Mouse (Mus musculus) left cerebral cortex, postnatal 4 days (tissue): ENCODE measurements around the gene Ptpn21. TPM values are rescaled to one million over a fixed set of nuclear protein-coding genes. Genes with fewer than 3 reads are reported as not detected.

Experiments
- DNase-seq: peaks from one replicate; pipeline ENCODE4 v3.0.0-alpha.2; 2022
- intact Hi-C: fragments of 180-260 bp; cut with DNase I; formaldehyde crosslinking; loops from one replicate; pipeline ENCODE4 v1.15.1; 2025
- total RNA-seq, 2 experiments: library from RNA; stranded (reverse); gene quantifications; 2 replicates each; pipeline ENCODE4 v1.2.3; 2021

Gene Ptpn21
- total RNA-seq, result 1 to 10 TPM; 7.3 to 8.4 TPM

- intact Hi-C loops, result no loop called here
- peak; percentile 29 for DNase-seq
These were observed at the start of gene Ptpn21 for GRCm38 (mm10) chr12:98736951-98737800. Gene Ptpn21 (minus strand): TSS chr12:98737405.

GRCm38 (mm10) chr12:98784251-98784650, 47.0 kb upstream of the Ptpn21 start:
- intact Hi-C loops, result no loop called here
- no peak for DNase-seq

- peak; percentile 10 for DNase-seq
- intact Hi-C loops, result no loop called here
These were observed 41.9 kb upstream of the Ptpn21 start for GRCm38 (mm10) chr12:98779148-98779547.

- intact Hi-C loops, result no loop called here
These were observed 40.3 kb upstream of the Ptpn21 start for GRCm38 (mm10) chr12:98777509-98777908.

GRCm38 (mm10) chr12:98766241-98766640, 29.0 kb upstream of the Ptpn21 start:
- intact Hi-C loops, result no loop called here
- DNase-seq, result no peak

More at GRCm38 (mm10) chr12:98777509-98777908, 40.3 kb upstream of the Ptpn21 start:
- DNase-seq, result no peak

- DNase-seq, result no peak
- intact Hi-C loops, result no loop called here
These were observed 22.5 kb upstream of the Ptpn21 start for GRCm38 (mm10) chr12:98759700-98760099.

- intact Hi-C loops, result no loop called here
- DNase-seq, result no peak
These were observed 20.4 kb upstream of the Ptpn21 start for GRCm38 (mm10) chr12:98757636-98758035.

GRCm38 (mm10) chr12:98747380-98747753, 10.2 kb upstream of the Ptpn21 start:
- no peak for DNase-seq
- intact Hi-C loops, result loop anchor here (5.0 kb wide), 1 partner anchor 75 kb away; no protein-coding TSS in a partner anchor

GRCm38 (mm10) chr12:98746746-98747379, 9.7 kb upstream of the Ptpn21 start, which contains the start of gene Zc3h14:
Gene Zc3h14 (plus strand): TSS chr12:98746964.
- DNase-seq, result peak; percentile 97
- intact Hi-C loops, result loop anchor here (5.0 kb wide), 1 partner anchor 75 kb away; no protein-coding TSS in a partner anchor

- peak; percentile 31 for DNase-seq
These were observed 8.9 kb upstream of the Ptpn21 start for GRCm38 (mm10) chr12:98746131-98746530.

GRCm38 (mm10) chr12:98745626-98746025, 8.4 kb upstream of the Ptpn21 start:
- intact Hi-C loops, result loop anchor here (5.0 kb wide), 1 partner anchor 73 kb away; no protein-coding TSS in a partner anchor

More at GRCm38 (mm10) chr12:98746131-98746530, 8.9 kb upstream of the Ptpn21 start:
- intact Hi-C loops, result loop anchor here (5.0 kb wide), 1 partner anchor 74 kb away; no protein-coding TSS in a partner anchor

GRCm38 (mm10) chr12:98741011-98741501, 3.9 kb upstream of the Ptpn21 start:
- peak; percentile 26 for DNase-seq
- intact Hi-C loops, result no loop called here

More at GRCm38 (mm10) chr12:98745626-98746025, 8.4 kb upstream of the Ptpn21 start:
- no peak for DNase-seq

- intact Hi-C loops, result no loop called here
- no peak for DNase-seq
These were observed 671 bp upstream of the Ptpn21 start for GRCm38 (mm10) chr12:98737801-98738350.

- intact Hi-C loops, result no loop called here
- DNase-seq, result no peak
These were observed 2.1 kb downstream of the Ptpn21 start for GRCm38 (mm10) chr12:98734880-98735801.

- peak; percentile 90 for DNase-seq
- intact Hi-C loops, result no loop called here
These were observed 2.8 kb downstream of the Ptpn21 start for GRCm38 (mm10) chr12:98734246-98734879.

GRCm38 (mm10) chr12:98733776-98734175, 3.4 kb downstream of the Ptpn21 start:
- DNase-seq, result no peak
- intact Hi-C loops, result no loop called here

GRCm38 (mm10) chr12:98733165-98733564, 4.0 kb downstream of the Ptpn21 start:
- intact Hi-C loops, result no loop called here

GRCm38 (mm10) chr12:98730682-98731081, 6.5 kb downstream of the Ptpn21 start:
- DNase-seq, result no peak

More at GRCm38 (mm10) chr12:98733165-98733564, 4.0 kb downstream of the Ptpn21 start:
- no peak for DNase-seq

GRCm38 (mm10) chr12:98727186-98727585, 10.0 kb downstream of the Ptpn21 start:
- no peak for DNase-seq
- intact Hi-C loops, result no loop called here

More at GRCm38 (mm10) chr12:98730682-98731081, 6.5 kb downstream of the Ptpn21 start:
- intact Hi-C loops, result no loop called here
